Mouse (Mus musculus) embryonic fibroblast, embryonic 13.5 days (primary cell): ENCODE measurements around the gene Arl6ip5.

Experiments used
- CTCF ChIP-seq: IDR thresholded peaks from 2 replicates; pipeline ENCODE4 v1.5.1; 2011; ENCODE audit warnings: mild to moderate bottlenecking, control low read depth, low read length, moderate library complexity, borderline replicate concordance; ENCODE audit not compliant: insufficient read depth
- POLR2A ChIP-seq: IDR thresholded peaks from 2 replicates; pipeline ENCODE4 v1.6.1; 2011; ENCODE audit warnings: low read depth, mild to moderate bottlenecking, control low read depth, low read length, moderate library complexity

DNA sequence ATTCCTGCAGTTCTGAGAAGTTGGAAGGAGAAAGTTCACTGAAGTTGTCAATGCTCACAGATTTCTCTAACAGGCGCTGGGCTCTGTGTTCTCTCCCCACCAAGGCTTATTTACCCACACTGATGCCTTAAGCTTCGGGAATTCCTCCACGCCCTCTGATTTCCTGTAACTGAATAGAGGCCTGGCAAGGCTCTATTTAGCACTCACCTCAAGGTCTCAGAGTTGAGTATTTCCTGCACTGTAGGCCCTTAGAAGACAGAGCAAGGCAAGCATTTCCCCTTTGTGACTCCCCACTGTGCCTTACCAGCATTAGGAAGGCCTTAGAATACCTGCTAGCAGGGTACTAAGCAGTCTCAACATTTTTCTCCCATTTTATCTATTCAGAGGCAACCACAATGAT lies 2.1 kb upstream of the Arl6ip5 start:
- TF ChIP-seq CTCF (no peak), POLR2A (no peak)
